Mouse (Mus musculus): ENCODE results near the gene Slc35b4. TPM values are rescaled to one million over a fixed set of nuclear protein-coding genes. Genes with fewer than 3 reads are reported as not detected.

The Slc35b4 gene
- total RNA-seq (2021): 1 to 10 TPM; 6.8 to 8.9 TPM
- long read RNA-seq, experiment 1, full-length matches to known transcripts: 16 of 19 reads
- long read RNA-seq, experiment 1, partial matches to known transcripts: 0 of 19 reads
- long read RNA-seq, experiment 1, other reads (novel, unspliced or antisense): 3 of 19 reads
- long read RNA-seq, experiment 2, full-length matches to known transcripts: 13 of 14 reads
- long read RNA-seq, experiment 2, partial matches to known transcripts: 0 of 14 reads
- long read RNA-seq, experiment 2, other reads (novel, unspliced or antisense): 1 of 14 reads

GRCm38 (mm10) chr6:34176864-34177247 is at the start of gene Slc35b4:
Slc35b4 (minus strand) TSS chr6:34177111.
- intact Hi-C loops (cut with DNase I): loop anchor here (10.0 kb wide), 1 partner anchor 922 kb away; no protein-coding TSS in a partner anchor
- peak; percentile 95 for DNase-seq
- no peak for TF ChIP-seq CTCF (IDR thresholded peaks at IDR 0.05)
- Histone ChIP-seq H3K4me3 (peak within 1 kb of the TSS; percentile 92), H3K27ac (peak within 1 kb of the TSS; percentile 87)

GRCm38 (mm10) chr6:34225004-34225599 is 48.2 kb upstream of the Slc35b4 start:
- Histone ChIP-seq H3K27ac (no peak overlapping the region), H3K4me3 (no peak overlapping the region)
- peak; percentile 39 for TF ChIP-seq CTCF (IDR thresholded peaks at IDR 0.05)
- no peak for DNase-seq
- intact Hi-C loops (cut with DNase I): no loop called here

DNA sequence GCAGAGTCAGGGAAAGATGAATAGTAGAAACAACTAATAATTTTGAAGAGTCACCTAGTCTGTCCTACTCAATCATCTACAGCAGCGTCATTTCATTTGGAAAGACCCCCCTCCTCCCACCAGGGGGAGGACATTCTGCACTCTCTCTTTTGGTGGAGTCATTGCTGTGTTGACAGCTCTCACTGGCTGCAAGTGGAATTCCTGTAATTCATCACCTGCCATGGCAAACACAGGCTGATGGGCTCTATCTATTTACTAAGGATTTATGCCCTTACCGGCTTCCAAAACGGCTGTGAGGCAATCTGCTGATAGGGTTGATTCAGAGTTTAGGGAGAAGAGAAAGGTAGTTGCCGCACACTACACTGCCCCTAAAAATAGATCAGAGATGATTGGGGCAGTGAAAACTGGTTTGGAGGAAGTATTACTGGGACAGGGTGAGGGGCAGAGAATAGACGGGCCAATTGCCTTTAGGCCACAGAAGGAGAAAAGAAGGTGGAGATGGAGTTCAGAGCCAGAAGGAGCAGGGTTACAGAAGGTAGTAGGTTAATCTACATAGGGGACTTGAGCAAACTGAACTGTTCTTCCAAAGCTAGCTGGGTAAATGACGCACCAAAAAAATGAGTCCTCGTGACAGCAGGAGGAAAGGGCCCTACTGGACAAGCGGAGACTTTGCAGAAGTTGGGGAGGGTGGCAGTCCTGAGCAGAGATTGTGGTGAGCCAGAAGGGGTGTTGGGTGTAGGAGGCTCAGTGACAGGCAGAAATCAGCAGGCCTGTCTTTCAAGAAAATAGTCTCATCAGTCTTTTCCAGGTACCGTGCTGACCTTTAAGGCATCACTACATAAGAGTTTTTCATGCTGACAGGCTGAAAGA is 39.8 kb upstream of the Slc35b4 start:
- DNase-seq: no peak
- H3K4me3 ChIP-seq: no peak overlapping the region
- intact Hi-C loops (cut with DNase I): no loop called here
- no peak for TF ChIP-seq CTCF (IDR thresholded peaks at IDR 0.05)
- H3K27ac ChIP-seq: no peak overlapping the region

DNA sequence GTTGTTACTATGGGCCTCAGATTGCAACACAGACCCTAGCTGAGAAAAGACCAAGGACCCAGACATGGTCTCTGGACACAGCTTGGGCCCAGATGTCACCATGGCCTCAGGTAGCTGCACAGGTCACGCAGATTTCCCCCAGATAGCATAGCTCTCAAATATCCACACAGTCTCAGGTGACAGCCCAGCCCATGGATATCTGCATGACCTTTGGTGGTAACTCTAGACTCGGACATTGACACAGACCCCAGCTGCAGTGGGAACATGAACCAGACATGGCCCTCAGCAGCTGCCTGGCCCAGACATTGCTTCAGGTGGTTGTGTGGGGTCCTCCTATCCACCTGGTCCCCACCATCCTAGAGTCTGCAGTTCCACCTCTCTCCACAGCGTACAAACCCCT is 28.8 kb upstream of the Slc35b4 start:
- intact Hi-C loops (cut with DNase I): loop anchor here (2.0 kb wide), 1 partner anchor 71 kb away; no protein-coding TSS in a partner anchor
- no peak overlapping the region for H3K4me3 ChIP-seq
- H3K27ac ChIP-seq: no peak overlapping the region
- TF ChIP-seq CTCF (IDR thresholded peaks at IDR 0.05): no peak
- no peak for DNase-seq

- Histone ChIP-seq H3K27ac (no peak overlapping the region), H3K4me3 (no peak overlapping the region)
- DNase-seq: peak; percentile 66
- intact Hi-C loops (cut with DNase I): loop anchor here (2.0 kb wide), 1 partner anchor 72 kb away; no protein-coding TSS in a partner anchor
- peak; percentile 49 for TF ChIP-seq CTCF (IDR thresholded peaks at IDR 0.05)
These were observed 28.2 kb upstream of the Slc35b4 start for GRCm38 (mm10) chr6:34204971-34205572.

- Histone ChIP-seq H3K27ac (no peak overlapping the region), H3K4me3 (no peak overlapping the region)
- DNase-seq: no peak
- intact Hi-C loops (cut with DNase I): no loop called here
- no peak for TF ChIP-seq CTCF (IDR thresholded peaks at IDR 0.05)
These were observed 26.6 kb upstream of the Slc35b4 start for GRCm38 (mm10) chr6:34203503-34203902.

DNA sequence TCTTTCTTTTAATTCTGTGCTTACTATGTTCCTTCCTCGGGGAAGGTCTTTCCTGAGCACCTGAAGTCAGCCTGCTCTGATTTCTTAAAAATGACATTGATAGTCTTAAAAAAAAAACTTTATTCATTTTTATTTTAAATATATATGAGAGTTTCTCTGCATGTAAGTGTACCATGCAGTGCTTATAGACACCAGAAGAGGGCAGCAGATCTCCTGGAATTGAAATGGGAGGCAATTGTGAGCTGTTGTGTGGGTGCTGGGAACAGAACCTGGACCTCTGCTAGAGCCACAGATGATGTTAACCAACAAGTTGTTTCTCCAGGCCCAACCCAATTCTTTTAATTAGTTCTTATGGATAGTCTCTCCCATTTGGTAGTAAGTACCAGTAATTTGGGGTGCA is 18.1 kb upstream of the Slc35b4 start:
- intact Hi-C loops (cut with DNase I): loop anchor here (5.0 kb wide), 1 partner anchor 37 kb away; no protein-coding TSS in a partner anchor
- H3K4me3 ChIP-seq: no peak overlapping the region
- H3K27ac ChIP-seq: no peak overlapping the region
- peak; percentile 39 for TF ChIP-seq CTCF (IDR thresholded peaks at IDR 0.05)
- no peak for DNase-seq

DNA sequence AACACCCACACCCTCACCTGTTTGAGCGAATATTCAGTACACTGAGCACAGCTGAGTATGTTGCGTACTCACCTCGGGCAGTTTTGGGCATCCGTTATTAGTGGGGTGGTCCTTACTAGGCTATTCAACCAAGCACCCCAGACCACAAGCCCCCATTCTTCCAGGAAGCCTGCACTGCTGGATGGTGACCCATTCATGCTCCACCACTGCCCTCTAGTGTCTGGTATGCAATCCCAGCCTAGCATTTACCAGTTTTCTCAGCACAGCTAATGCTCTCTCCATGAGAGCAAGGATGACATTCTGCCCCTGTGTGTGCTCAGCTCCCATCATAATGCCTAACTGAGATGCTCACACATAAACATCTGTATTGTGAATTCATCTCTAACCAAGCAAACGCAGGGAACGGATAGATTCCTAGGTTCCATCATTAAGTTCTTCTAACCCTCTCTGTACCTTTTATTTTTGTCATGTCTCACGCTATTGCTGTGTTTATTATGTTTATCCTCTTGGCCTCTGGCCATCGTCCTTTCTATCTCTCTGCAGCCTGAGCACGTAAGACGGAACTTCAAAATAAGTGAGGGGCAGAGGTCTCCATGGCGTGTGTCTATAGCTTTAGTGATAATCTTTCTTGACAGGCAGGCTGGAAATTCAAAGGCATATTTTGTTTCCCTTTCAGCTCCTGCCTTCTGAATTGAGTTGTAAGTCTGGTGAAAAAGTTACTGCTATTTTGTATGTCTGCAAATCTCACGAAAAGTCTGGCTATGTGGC is 17.0 kb upstream of the Slc35b4 start:
- no peak overlapping the region for H3K4me3 ChIP-seq
- intact Hi-C loops (cut with DNase I): no loop called here
- peak; percentile 53 for DNase-seq
- no peak overlapping the region for H3K27ac ChIP-seq
- TF ChIP-seq CTCF (IDR thresholded peaks at IDR 0.05): peak; percentile 84

DNA sequence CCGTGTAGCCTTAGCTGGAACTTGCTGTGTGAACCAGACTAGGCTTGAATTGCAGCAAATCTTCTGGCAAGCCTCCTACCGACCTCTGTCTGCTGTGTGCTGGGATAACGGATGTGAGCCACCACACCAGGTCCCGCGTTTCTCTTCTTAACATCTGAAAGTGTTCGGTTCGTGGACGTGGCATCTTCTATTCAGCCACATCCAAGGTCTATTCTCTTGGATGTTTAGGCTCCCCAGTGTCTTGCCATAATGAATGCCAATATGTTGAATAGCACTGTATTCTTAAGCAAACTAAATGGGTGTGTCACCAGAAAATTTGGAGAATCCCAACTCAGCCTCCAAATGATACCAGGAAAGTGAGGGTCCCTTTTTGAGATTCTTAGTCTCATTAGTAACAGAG is 14.5 kb upstream of the Slc35b4 start:
- intact Hi-C loops (cut with DNase I): no loop called here
- H3K27ac ChIP-seq: no peak overlapping the region
- no peak for DNase-seq
- no peak for TF ChIP-seq CTCF (IDR thresholded peaks at IDR 0.05)
- H3K4me3 ChIP-seq: no peak overlapping the region

DNA sequence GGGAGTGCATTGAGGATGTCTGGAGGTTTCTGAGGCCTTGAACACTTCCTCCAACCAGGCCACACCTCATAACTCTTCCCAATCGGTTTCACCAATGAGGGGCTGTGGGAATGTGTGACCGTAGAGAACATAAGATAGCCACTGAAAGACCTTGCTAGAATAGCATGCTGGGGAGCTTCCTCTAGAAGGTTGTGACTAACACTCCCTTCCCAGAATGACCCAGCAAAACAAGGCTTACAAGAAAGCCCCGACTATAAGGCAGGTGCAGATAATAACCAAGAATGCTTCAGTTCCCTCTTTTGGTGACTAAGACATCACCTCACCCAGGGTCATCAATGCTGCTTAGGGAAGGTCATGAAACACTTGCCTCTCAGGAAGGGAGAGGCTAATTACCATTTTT is 12.6 kb upstream of the Slc35b4 start:
- Histone ChIP-seq H3K27ac (no peak overlapping the region), H3K4me3 (no peak overlapping the region)
- intact Hi-C loops (cut with DNase I): no loop called here
- no peak for TF ChIP-seq CTCF (IDR thresholded peaks at IDR 0.05)
- no peak for DNase-seq

DNA sequence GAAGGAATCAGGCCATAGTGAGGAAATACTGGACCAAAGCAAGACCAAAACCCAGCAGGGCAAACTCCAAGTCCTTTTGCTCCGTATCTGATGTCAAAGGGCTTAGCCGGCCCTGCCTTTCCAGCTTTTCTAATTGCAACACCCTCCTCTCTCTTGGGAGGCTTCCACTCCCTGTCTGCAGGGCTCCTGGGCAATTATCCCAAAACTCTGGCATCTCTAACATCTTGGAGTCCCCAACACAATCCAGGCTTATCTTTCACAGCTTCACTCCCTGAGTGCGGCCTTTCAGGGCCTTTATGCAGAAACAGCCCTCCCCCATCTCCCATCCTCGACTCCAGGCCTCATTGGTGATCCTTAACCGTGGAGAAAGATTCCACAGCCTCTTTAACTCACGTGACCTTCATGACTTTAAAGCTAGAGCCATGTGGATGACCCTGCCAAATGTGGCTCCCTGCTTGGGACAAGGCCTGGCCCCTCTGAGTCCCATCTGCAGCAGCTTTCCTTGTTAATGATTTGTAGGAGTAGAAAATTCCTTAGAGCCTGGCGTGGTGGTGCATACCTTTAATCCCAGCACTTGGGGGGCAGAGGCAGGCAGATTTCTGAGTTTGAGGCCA is 11.2 kb upstream of the Slc35b4 start:
- Histone ChIP-seq H3K27ac (no peak overlapping the region; the same call in 1 of the 2 replicates), H3K4me3 (no peak overlapping the region)
- intact Hi-C loops (cut with DNase I): no loop called here
- peak; percentile 41 for DNase-seq
- TF ChIP-seq CTCF (IDR thresholded peaks at IDR 0.05): no peak
